In genomic region chr4:135850411-135851095, GRCm38 (mm10) we compare ENCODE assay signal across 7 mouse cellular contexts. TPM values are rescaled to one million over a fixed set of nuclear protein-coding genes. Genes with fewer than 3 reads are reported as not detected.
DNase-seq lines count a peak whose midpoint lies in the region; ATAC-seq and TF ChIP-seq lines count a peak whose summit lies in the region.

No protein-coding gene starts in this region.

- H3K4me1 ChIP-seq in midbrain, embryonic 13.5 days (replicated peaks), result peaks cover 29% of the 10 kb centered on the region

- peak overlapping the region; percentile 86 for H3K27ac ChIP-seq in layer of hippocampus, adult 2 months
- H3K27ac ChIP-seq in midbrain, embryonic 13.5 days, result peak overlapping the region; percentile 73

- H3K9ac ChIP-seq in midbrain, embryonic 13.5 days (replicated peaks), result peak overlapping the region; percentile 49

- peak overlapping the region; percentile 30 for H3K4me2 ChIP-seq in midbrain, embryonic 13.5 days (replicated peaks)

- DNase-seq in layer of hippocampus, adult 11-12 months (ENCODE audit: low spot score), result peak; percentile 73
- no peak for DNase-seq in layer of hippocampus, adult 9-10 months (ENCODE audit: low spot score)
- peak; percentile 65 to 85 for DNase-seq in layer of hippocampus, adult 2 months (ENCODE audit: low spot score in 2 of 2)
- DNase-seq in thymus, postnatal 36 days, result peak; percentile 37 to 66
- no peak for DNase-seq in gastrocnemius, postnatal 14 days

- no peak for TF ChIP-seq CTCF in layer of hippocampus, adult 2 months (conservative IDR thresholded peaks at IDR 0.05)

- 27% methylated on average over 13 of the region's 13 CpGs for WGBS in midbrain, embryonic 13.5 days

- peak overlapping the region; percentile 17 for H3K4me3 ChIP-seq in layer of hippocampus, adult 2 months
- H3K4me3 ChIP-seq in midbrain, embryonic 13.5 days (replicated peaks), result 0 out of 2 replicates have a peak overlapping the region, but pooled peaks have one; percentile 2

- no peaks in the 10 kb centered on the region for H3K9me3 ChIP-seq in midbrain, embryonic 13.5 days

- peak; percentile 70 for ATAC-seq in erythroblast, adult 5-6 weeks (replicated peaks; ENCODE audit: low FRiP score, poor library complexity, severe bottlenecking)
- ATAC-seq in midbrain, embryonic 13.5 days, result peak; percentile 56

- no peaks in the 10 kb centered on the region for H3K36me3 ChIP-seq in midbrain, embryonic 13.5 days

- no peaks in the 10 kb centered on the region for H3K27me3 ChIP-seq in midbrain, embryonic 13.5 days

- intact Hi-C loops in gastrocnemius, postnatal 14 days (cut with DNase I; ENCODE audit: low total_unique reads), result no loop called here

RNA-seq across cellular contexts. Expression of gene Srsf10, which starts 5.0 kb away (rescaled TPM):
- total RNA-seq in erythroblast, adult 5-6 weeks (2015; ENCODE audit: low replicate concordance), result 116 and 151 TPM in 2 replicates
- 176 and 297 TPM in 2 replicates for total RNA-seq in erythroblast, adult 5-6 weeks (2017; ENCODE audit: low replicate concordance)
- total RNA-seq in layer of hippocampus, adult 2 months (2021), result 10 to 100 TPM; 82.6 to 94.2 TPM
- polyA plus RNA-seq in midbrain, embryonic 13.5 days (2015; fragmentation: Nextera tagmentation; extraction: Ambion mirVana), result 267 and 285 TPM in 2 replicates
- 10 to 100 TPM; 30.9 to 33.0 TPM for total RNA-seq in gastrocnemius, postnatal 14 days (2021)

RNA-seq across cellular contexts. Expression of gene Pnrc2, which starts 23.1 kb away (rescaled TPM):
- total RNA-seq in erythroblast, adult 5-6 weeks (2015; ENCODE audit: low replicate concordance), result 81.7 and 106 TPM in 2 replicates
- 106 and 135 TPM in 2 replicates for total RNA-seq in erythroblast, adult 5-6 weeks (2017; ENCODE audit: low replicate concordance)
- total RNA-seq in layer of hippocampus, adult 2 months (2021), result 10 to 100 TPM; 52.7 to 54.8 TPM
- 144 TPM in 2 replicates for polyA plus RNA-seq in midbrain, embryonic 13.5 days (2015; fragmentation: Nextera tagmentation; extraction: Ambion mirVana)
- total RNA-seq in gastrocnemius, postnatal 14 days (2021), result 10 to 100 TPM; 44.3 to 59.3 TPM

RNA-seq across cellular contexts. Expression of gene Cnr2, which starts 44.6 kb away (rescaled TPM):
- 2.9 and 5.2 TPM in 2 replicates for total RNA-seq in erythroblast, adult 5-6 weeks (2015; ENCODE audit: low replicate concordance)
- total RNA-seq in erythroblast, adult 5-6 weeks (2017; ENCODE audit: low replicate concordance), result 3.6 and 4.1 TPM in 2 replicates
- total RNA-seq in layer of hippocampus, adult 2 months (2021), result under 1 TPM in 1 of 2 experiments, not detected in 1; 0.12 TPM
- polyA plus RNA-seq in midbrain, embryonic 13.5 days (2015; fragmentation: Nextera tagmentation; extraction: Ambion mirVana), result 0.12 and 0.16 TPM in 2 replicates
- under 1 TPM; 0.47 to 0.60 TPM for total RNA-seq in gastrocnemius, postnatal 14 days (2021)

Comparison
In these comparisons a context has a peak if more than half of its experiments do, and no peak if none do; other contexts are left out.
1. DNase-seq: peak in layer of hippocampus, adult 11-12 months (single experiment), layer of hippocampus, adult 2 months (2 of 2) and thymus, postnatal 36 days (2 of 2); none in layer of hippocampus, adult 9-10 months (single experiment) and gastrocnemius, postnatal 14 days (single experiment).